Mouse (Mus musculus) cerebellum, adult 2 months (tissue): ENCODE data around the gene Coro6.

Experiments
- CTCF ChIP-seq: fragments of 200-500 bp; IDR thresholded peaks from 2 replicates; pipeline ENCODE4 v1.5.1; 2011; ENCODE audit warnings: low read depth, mild to moderate bottlenecking, control low read depth, low read length, moderate library complexity, borderline replicate concordance; ENCODE audit not compliant: insufficient read depth
- POLR2A ChIP-seq: fragments of 200-500 bp; IDR thresholded peaks from 2 replicates; pipeline ENCODE4 v1.6.1; 2011; ENCODE audit warnings: low read length, control low read depth, borderline replicate concordance; ENCODE audit not compliant: insufficient read depth

DNA sequence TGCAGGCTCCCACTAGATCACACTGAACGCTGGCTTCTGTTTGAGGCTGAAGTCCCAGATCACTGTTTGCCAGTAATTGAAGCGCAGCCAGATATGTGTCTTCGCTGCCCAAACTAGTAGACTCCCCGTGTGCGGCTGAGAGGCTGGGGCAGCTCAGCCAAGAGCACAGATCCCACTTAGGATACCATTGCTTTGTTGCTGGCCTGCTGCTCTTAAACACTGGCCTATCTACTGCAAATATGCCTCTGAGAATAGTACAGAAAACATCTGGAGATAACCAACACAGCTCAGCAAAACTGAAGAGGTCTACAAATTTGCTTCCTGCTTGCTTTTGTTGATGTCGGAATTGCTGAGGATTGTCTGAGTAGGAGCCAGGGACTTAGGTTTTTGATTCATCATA lies 5.3 kb upstream of the Coro6 start:
- TF ChIP-seq CTCF: no peak
- TF ChIP-seq POLR2A: no peak
